11 mouse cellular contexts compared by ENCODE assay signal in genomic region chr5:8297719-8298419, GRCm38 (mm10).
DNase-seq lines count a peak whose midpoint lies in the region; ATAC-seq and TF ChIP-seq lines count a peak whose summit lies in the region.
"Had no signal": no experiment of that assay in that cellular context is flagged by ENCODE, and none has a peak within 500 bp of the region (broad histone marks: within the 10 kb centered on the region; RNA-seq: fewer than 3 reads in every experiment).

No protein-coding gene starts in this region.

- no peak for DNase-seq in forebrain, embryonic 11.5 days (ENCODE audit: low spot score)
- DNase-seq in layer of hippocampus, adult 2 months (ENCODE audit: low spot score in 2 of 2) = no peak
- DNase-seq in layer of hippocampus, adult 11-12 months (ENCODE audit: low spot score) = no peak
- peak; percentile 45 for DNase-seq in embryonic facial prominence, embryonic 10.5 days (ENCODE audit: low spot score)
- no peak for DNase-seq in T-cell, adult 2 months (ENCODE audit: low spot score)
- DNase-seq: liver, embryonic 13.5 days; right cerebral cortex, postnatal 14 days had no signal

- H3K9ac ChIP-seq in forebrain, embryonic 13.5 days = no peak overlapping the region
- no peak overlapping the region for H3K9ac ChIP-seq in forebrain, embryonic 11.5 days (ENCODE audit: low read length)
- H3K9ac ChIP-seq in midbrain, embryonic 15.5 days = 0 out of 2 replicates have a peak overlapping the region, but pooled peaks have one; percentile 4
- H3K9ac ChIP-seq: liver, embryonic 13.5 days had no signal

- H3K27ac ChIP-seq in forebrain, embryonic 13.5 days = no peak overlapping the region
- H3K27ac ChIP-seq in forebrain, embryonic 11.5 days (ENCODE audit: low read depth, low read length) = no peak overlapping the region
- H3K27ac ChIP-seq in layer of hippocampus, adult 2 months = peak overlapping the region; percentile 21; the same call in 1 of the 2 replicates
- H3K27ac ChIP-seq in embryonic facial prominence, embryonic 10.5 days (replicated peaks) = peak overlapping the region; percentile 35; the same call in 1 of the 2 replicates
- peak overlapping the region; percentile 45; the same call in 1 of the 2 replicates for H3K27ac ChIP-seq in midbrain, embryonic 15.5 days
- H3K27ac ChIP-seq: liver, embryonic 13.5 days; stomach, postnatal 0 days had no signal

- H3K36me3 ChIP-seq in forebrain, embryonic 13.5 days (ENCODE audit: poor library complexity, severe bottlenecking) = no peaks in the 10 kb centered on the region; the same call in 1 of the 2 replicates
- no peaks in the 10 kb centered on the region for H3K36me3 ChIP-seq in forebrain, embryonic 11.5 days (ENCODE audit: control insufficient read depth, insufficient read depth, low read length)
- H3K36me3 ChIP-seq in embryonic facial prominence, embryonic 10.5 days (replicated peaks) = no peaks in the 10 kb centered on the region
- no peaks in the 10 kb centered on the region for H3K36me3 ChIP-seq in midbrain, embryonic 15.5 days (replicated peaks)
- H3K36me3 ChIP-seq: liver, embryonic 13.5 days had no signal

- ATAC-seq in forebrain, embryonic 13.5 days = peak; percentile 55; the same call in 1 of the 2 replicates
- ATAC-seq in forebrain, embryonic 11.5 days (replicated peaks; ENCODE audit: low FRiP score) = no peak
- ATAC-seq in midbrain, embryonic 15.5 days (replicated peaks) = peak; percentile 80
- no peak for ATAC-seq in megakaryocyte, adult 5-6 weeks (ENCODE audit: poor library complexity, severe bottlenecking)

- H3K4me3 ChIP-seq in forebrain, embryonic 13.5 days = no peak overlapping the region
- no peak overlapping the region for H3K4me3 ChIP-seq in forebrain, embryonic 11.5 days (ENCODE audit: low read depth, low read length)
- H3K4me3 ChIP-seq in layer of hippocampus, adult 2 months = no peak overlapping the region
- H3K4me3 ChIP-seq in embryonic facial prominence, embryonic 10.5 days = no peak overlapping the region
- no peak overlapping the region for H3K4me3 ChIP-seq in midbrain, embryonic 15.5 days
- H3K4me3 ChIP-seq: liver, embryonic 13.5 days had no signal

- TF ChIP-seq CTCF in layer of hippocampus, adult 2 months (conservative IDR thresholded peaks at IDR 0.05) = no peak

- H3K4me1 ChIP-seq in forebrain, embryonic 13.5 days = peaks cover 10% of the 10 kb centered on the region
- peaks cover 7% of the 10 kb centered on the region; the same call in 1 of the 2 replicates for H3K4me1 ChIP-seq in forebrain, embryonic 11.5 days (replicated peaks; ENCODE audit: control insufficient read depth, insufficient read depth, low read length)
- peaks cover 13% of the 10 kb centered on the region for H3K4me1 ChIP-seq in embryonic facial prominence, embryonic 10.5 days
- peaks cover 8% of the 10 kb centered on the region; the same call in 1 of the 2 replicates for H3K4me1 ChIP-seq in midbrain, embryonic 15.5 days
- H3K4me1 ChIP-seq: liver, embryonic 13.5 days had no signal

- 41% methylated on average over 10 of the region's 10 CpGs for WGBS in forebrain, embryonic 13.5 days
- WGBS in forebrain, embryonic 11.5 days = 55% methylated on average over 10 of the region's 10 CpGs
- 51% methylated on average over 10 of the region's 10 CpGs for WGBS in embryonic facial prominence, embryonic 10.5 days
- 44% methylated on average over 10 of the region's 10 CpGs for WGBS in midbrain, embryonic 15.5 days

- no peaks in the 10 kb centered on the region for H3K9me3 ChIP-seq in forebrain, embryonic 13.5 days (replicated peaks)
- no peaks in the 10 kb centered on the region for H3K9me3 ChIP-seq in forebrain, embryonic 11.5 days (ENCODE audit: control insufficient read depth, low read length)
- H3K9me3 ChIP-seq in embryonic facial prominence, embryonic 10.5 days = no peaks in the 10 kb centered on the region
- no peaks in the 10 kb centered on the region for H3K9me3 ChIP-seq in midbrain, embryonic 15.5 days
- H3K9me3 ChIP-seq: liver, embryonic 13.5 days had no signal

- H3K4me2 ChIP-seq in forebrain, embryonic 13.5 days = no peak overlapping the region
- H3K4me2 ChIP-seq in forebrain, embryonic 11.5 days (ENCODE audit: low read depth, low read length, severe bottlenecking) = no peak overlapping the region
- no peak overlapping the region for H3K4me2 ChIP-seq in midbrain, embryonic 15.5 days
- H3K4me2 ChIP-seq: liver, embryonic 13.5 days had no signal

- no peaks in the 10 kb centered on the region for H3K27me3 ChIP-seq in forebrain, embryonic 13.5 days
- H3K27me3 ChIP-seq in forebrain, embryonic 11.5 days (ENCODE audit: control insufficient read depth, insufficient read depth, low read length) = no peaks in the 10 kb centered on the region
- no peaks in the 10 kb centered on the region for H3K27me3 ChIP-seq in embryonic facial prominence, embryonic 10.5 days (replicated peaks; ENCODE audit: low read depth, poor library complexity, severe bottlenecking)
- H3K27me3 ChIP-seq in midbrain, embryonic 15.5 days (replicated peaks) = no peaks in the 10 kb centered on the region
- H3K27me3 ChIP-seq: liver, embryonic 13.5 days had no signal

Comparison
In these comparisons a context has a peak if more than half of its experiments do, and no peak if none do; other contexts are left out.
1. ATAC-seq: peak in forebrain, embryonic 13.5 days (single experiment) and midbrain, embryonic 15.5 days (single experiment); none in forebrain, embryonic 11.5 days (single experiment) and megakaryocyte, adult 5-6 weeks (single experiment).
2. H3K27ac ChIP-seq: peak in layer of hippocampus, adult 2 months (single experiment), embryonic facial prominence, embryonic 10.5 days (single experiment) and midbrain, embryonic 15.5 days (single experiment); none in forebrain, embryonic 13.5 days (single experiment) and forebrain, embryonic 11.5 days (single experiment).